Mouse (Mus musculus): ENCODE measurements around the gene Slc26a10. TPM values are rescaled to one million over a fixed set of nuclear protein-coding genes. Genes with fewer than 3 reads are reported as not detected.

Slc26a10 gene
- polyA plus RNA-seq, 1 experiment, result 0.85 TPM

DNA sequence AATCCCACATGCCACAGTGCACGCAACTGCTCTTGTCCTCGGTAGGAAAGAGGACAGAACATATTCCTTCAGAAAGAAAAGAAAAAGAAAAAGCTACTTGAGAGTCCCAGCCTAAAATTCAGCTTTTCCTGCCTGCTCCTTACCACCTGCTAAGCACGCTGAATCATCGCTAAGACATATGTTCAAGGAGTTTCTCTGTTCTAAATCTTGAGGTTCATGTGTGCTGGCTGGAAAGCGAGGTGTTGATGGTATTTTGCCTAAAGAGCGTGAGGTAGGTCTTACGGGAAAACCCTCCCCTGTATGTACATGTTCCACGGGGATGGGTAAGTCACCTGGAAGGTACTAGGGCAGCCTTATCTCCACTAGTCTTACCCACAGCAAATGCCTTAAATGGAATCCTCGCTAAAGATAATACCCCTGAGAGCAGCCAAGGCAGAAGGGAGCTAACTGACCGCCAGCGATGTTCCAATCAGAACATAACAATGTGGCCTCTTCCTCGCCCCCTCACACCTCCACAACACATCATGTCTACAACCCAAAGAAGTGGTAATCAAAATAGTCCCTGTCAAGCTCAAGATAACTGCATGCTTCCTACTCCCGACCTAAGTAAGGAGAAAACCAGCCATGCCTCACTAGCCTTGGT, 29.6 kb upstream of the Slc26a10 start:
- H3K36me3 ChIP-seq (ENCODE audit: control insufficient read depth, insufficient read depth, low read length), result peaks cover 26% of the 10 kb centered on the region
- TF ChIP-seq CTCF (IDR thresholded peaks at IDR 0.05; ENCODE audit: extremely low read depth, insufficient read length, insufficient replicate concordance, low read depth, low read length) (no peak), POLR2A (IDR thresholded peaks at IDR 0.05; ENCODE audit: low read depth, low read length) (no peak)
- 83% methylated on average over 13 of the region's 13 CpGs for WGBS
- H3K27me3 ChIP-seq (ENCODE audit: control insufficient read depth, insufficient read depth, low read length), result no peaks in the 10 kb centered on the region
- H3K4me3 ChIP-seq (ENCODE audit: low read depth, low read length), result peak overlapping the region; percentile 94
- no peak overlapping the region for H3K27ac ChIP-seq (ENCODE audit: insufficient read depth, low read depth, low read length)
- H3K4me1 ChIP-seq (ENCODE audit: control insufficient read depth, insufficient read depth, insufficient read length, low read length), result peaks cover 8% of the 10 kb centered on the region; the same call in 1 of the 2 replicates

DNA sequence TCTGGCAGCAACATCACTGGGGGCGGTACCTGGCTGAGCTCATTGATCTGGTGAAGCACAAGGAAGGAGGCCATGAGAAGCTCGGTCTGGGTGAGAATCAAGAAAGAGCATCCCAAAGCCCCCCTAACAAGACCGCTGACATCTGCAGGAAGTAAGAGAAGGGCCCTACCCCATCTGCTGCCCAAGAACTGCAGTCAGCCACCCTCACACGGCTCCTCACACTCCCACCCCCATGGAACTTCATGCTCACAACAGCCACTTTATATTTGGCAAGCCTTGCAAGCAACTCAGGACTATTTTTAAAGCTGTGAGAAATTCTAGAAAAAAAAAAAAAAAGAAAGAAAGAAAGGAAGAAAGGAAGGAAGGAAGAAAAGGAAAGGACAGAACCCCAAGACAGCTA, 28.5 kb upstream of the Slc26a10 start:
- peaks cover 35% of the 10 kb centered on the region for H3K36me3 ChIP-seq (ENCODE audit: control insufficient read depth, insufficient read depth, low read length)
- WGBS, result 75% methylated on average over 4 of the region's 4 CpGs
- H3K4me1 ChIP-seq (ENCODE audit: control insufficient read depth, insufficient read depth, insufficient read length, low read length), result peaks cover 4% of the 10 kb centered on the region; the same call in 1 of the 2 replicates
- H3K27me3 ChIP-seq (ENCODE audit: control insufficient read depth, insufficient read depth, low read length), result no peaks in the 10 kb centered on the region
- H3K27ac ChIP-seq (ENCODE audit: insufficient read depth, low read depth, low read length), result no peak overlapping the region
- no peak overlapping the region for H3K4me3 ChIP-seq (ENCODE audit: low read depth, low read length)
- no peak for TF ChIP-seq CTCF (IDR thresholded peaks at IDR 0.05; ENCODE audit: extremely low read depth, insufficient read length, insufficient replicate concordance, low read depth, low read length)
- no peak for TF ChIP-seq POLR2A (IDR thresholded peaks at IDR 0.05; ENCODE audit: low read depth, low read length)

DNA sequence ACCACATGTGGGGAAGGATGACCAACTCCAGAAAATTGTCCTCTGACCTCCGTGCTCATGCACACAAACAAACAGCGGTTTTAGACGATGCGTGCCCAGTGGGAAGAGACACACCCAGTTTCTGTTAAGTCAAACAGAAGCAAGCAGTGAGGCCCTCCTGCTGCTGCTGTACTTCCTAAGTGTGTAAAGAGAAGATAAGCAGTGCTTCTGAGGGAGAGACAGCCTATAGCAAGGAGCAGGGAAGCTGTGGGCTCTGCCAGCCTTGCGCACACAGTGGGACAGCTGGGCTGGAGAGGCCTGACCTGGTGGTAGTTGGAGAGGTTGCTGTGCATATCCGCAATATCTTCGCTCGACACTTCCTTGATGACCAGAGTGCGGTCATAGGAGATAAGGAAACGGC, 24.9 kb upstream of the Slc26a10 start:
- peaks cover 55% of the 10 kb centered on the region for H3K36me3 ChIP-seq (ENCODE audit: control insufficient read depth, insufficient read depth, low read length)

DNA sequence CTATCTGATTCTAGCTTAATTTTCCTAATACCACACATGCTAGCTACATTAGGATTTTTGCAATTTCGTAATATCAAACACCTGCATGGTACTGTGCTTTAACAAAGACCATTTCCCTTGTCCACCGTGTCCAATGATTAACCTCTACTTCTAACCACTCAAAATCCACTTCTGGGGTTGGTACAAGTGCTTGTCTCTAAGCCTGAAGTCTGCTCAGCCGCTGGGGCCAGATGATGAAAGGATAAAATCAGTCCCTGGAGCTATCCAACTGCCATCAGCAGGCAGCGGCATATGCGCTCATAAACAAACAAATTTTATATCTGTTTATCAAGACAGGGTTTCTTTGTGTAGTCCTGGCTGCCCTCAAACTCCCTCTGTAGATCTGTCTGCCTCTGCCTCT, 24.1 kb upstream of the Slc26a10 start:
- Histone ChIP-seq H3K27ac (ENCODE audit: insufficient read depth, low read depth, low read length) (no peak overlapping the region), H3K4me1 (ENCODE audit: control insufficient read depth, insufficient read depth, insufficient read length, low read length) (no peaks in the 10 kb centered on the region), H3K36me3 (ENCODE audit: control insufficient read depth, insufficient read depth, low read length) (peaks cover 61% of the 10 kb centered on the region), H3K27me3 (ENCODE audit: control insufficient read depth, insufficient read depth, low read length) (no peaks in the 10 kb centered on the region), H3K4me3 (ENCODE audit: low read depth, low read length) (no peak overlapping the region)
- WGBS, result 83% methylated on average over 5 of the region's 5 CpGs
- TF ChIP-seq CTCF (IDR thresholded peaks at IDR 0.05; ENCODE audit: extremely low read depth, insufficient read length, insufficient replicate concordance, low read depth, low read length) (no peak), POLR2A (IDR thresholded peaks at IDR 0.05; ENCODE audit: low read depth, low read length) (no peak)

More for the DNA sequence above, 24.9 kb upstream of the Slc26a10 start:
- TF ChIP-seq CTCF (IDR thresholded peaks at IDR 0.05; ENCODE audit: extremely low read depth, insufficient read length, insufficient replicate concordance, low read depth, low read length) (no peak), POLR2A (IDR thresholded peaks at IDR 0.05; ENCODE audit: low read depth, low read length) (no peak)
- H3K4me3 ChIP-seq (ENCODE audit: low read depth, low read length), result no peak overlapping the region
- H3K27ac ChIP-seq (ENCODE audit: insufficient read depth, low read depth, low read length), result no peak overlapping the region
- H3K4me1 ChIP-seq (ENCODE audit: control insufficient read depth, insufficient read depth, insufficient read length, low read length), result peaks cover under 1% of the 10 kb centered on the region; the same call in 1 of the 2 replicates
- H3K27me3 ChIP-seq (ENCODE audit: control insufficient read depth, insufficient read depth, low read length), result no peaks in the 10 kb centered on the region
- WGBS, result 81% methylated on average over 10 of the region's 10 CpGs

GRCm38 (mm10) chr10:127203106-127203505, 22.7 kb upstream of the Slc26a10 start:
- H3K4me1 ChIP-seq (ENCODE audit: control insufficient read depth, insufficient read depth, insufficient read length, low read length), result no peaks in the 10 kb centered on the region
- H3K36me3 ChIP-seq (ENCODE audit: control insufficient read depth, insufficient read depth, low read length), result peaks cover 71% of the 10 kb centered on the region
- 93% methylated on average over 3 of the region's 3 CpGs for WGBS
- H3K27me3 ChIP-seq (ENCODE audit: control insufficient read depth, insufficient read depth, low read length), result no peaks in the 10 kb centered on the region
- H3K4me3 ChIP-seq (ENCODE audit: low read depth, low read length), result no peak overlapping the region
- no peak overlapping the region for H3K27ac ChIP-seq (ENCODE audit: insufficient read depth, low read depth, low read length)
- TF ChIP-seq CTCF (IDR thresholded peaks at IDR 0.05; ENCODE audit: extremely low read depth, insufficient read length, insufficient replicate concordance, low read depth, low read length), result no peak
- TF ChIP-seq POLR2A (IDR thresholded peaks at IDR 0.05; ENCODE audit: low read depth, low read length), result no peak

DNA sequence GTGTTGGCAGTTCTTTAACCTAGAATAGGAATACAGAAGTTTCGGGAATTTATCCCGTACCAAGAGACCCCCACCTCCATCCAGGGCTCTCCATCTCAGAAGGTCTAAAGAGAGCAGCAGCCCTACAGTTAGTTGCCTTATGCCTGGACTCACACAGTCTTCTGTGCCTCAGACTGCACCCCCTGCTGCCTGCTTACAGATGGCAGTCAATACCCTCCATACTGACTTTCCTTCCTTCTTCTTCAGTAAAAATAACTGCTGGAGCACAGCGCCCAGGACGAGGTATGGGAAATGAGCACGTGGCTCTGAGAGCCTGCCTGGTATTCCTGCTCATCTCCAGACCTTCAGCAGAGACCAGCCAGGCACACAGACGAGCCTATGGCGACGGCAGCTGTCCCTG, 19.8 kb upstream of the Slc26a10 start:
- WGBS, result 88% methylated on average over 8 of the region's 8 CpGs
- Histone ChIP-seq H3K27me3 (ENCODE audit: control insufficient read depth, insufficient read depth, low read length) (no peaks in the 10 kb centered on the region), H3K36me3 (ENCODE audit: control insufficient read depth, insufficient read depth, low read length) (peaks cover 53% of the 10 kb centered on the region), H3K4me3 (ENCODE audit: low read depth, low read length) (no peak overlapping the region), H3K27ac (ENCODE audit: insufficient read depth, low read depth, low read length) (no peak overlapping the region), H3K4me1 (ENCODE audit: control insufficient read depth, insufficient read depth, insufficient read length, low read length) (no peaks in the 10 kb centered on the region; the same call in 1 of the 2 replicates)
- TF ChIP-seq CTCF (IDR thresholded peaks at IDR 0.05; ENCODE audit: extremely low read depth, insufficient read length, insufficient replicate concordance, low read depth, low read length) (no peak), POLR2A (IDR thresholded peaks at IDR 0.05; ENCODE audit: low read depth, low read length) (no peak)

DNA sequence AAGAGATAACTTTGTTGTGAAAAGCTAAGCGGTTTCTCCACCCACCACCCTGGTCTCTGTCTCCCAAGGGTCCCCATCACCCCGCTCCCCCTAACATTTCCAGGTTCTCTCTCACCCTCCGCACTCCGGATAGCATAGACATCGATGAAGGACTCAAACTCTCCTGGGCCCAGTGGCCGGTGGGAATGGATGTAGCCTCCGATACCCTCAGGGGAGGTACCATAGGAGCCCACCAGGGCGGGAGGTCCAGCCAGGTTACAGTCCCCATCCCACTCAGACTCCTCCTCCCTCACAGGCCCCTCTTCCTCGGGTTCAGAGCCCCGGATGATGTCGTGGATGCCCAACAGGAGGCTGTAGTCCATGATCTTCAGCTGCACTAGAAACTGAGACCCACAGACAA, 19.0 kb upstream of the Slc26a10 start:
- WGBS, result 92% methylated on average over 11 of the region's 11 CpGs
- Histone ChIP-seq H3K27ac (ENCODE audit: insufficient read depth, low read depth, low read length) (no peak overlapping the region), H3K36me3 (ENCODE audit: control insufficient read depth, insufficient read depth, low read length) (peaks cover 45% of the 10 kb centered on the region), H3K27me3 (ENCODE audit: control insufficient read depth, insufficient read depth, low read length) (no peaks in the 10 kb centered on the region), H3K4me3 (ENCODE audit: low read depth, low read length) (no peak overlapping the region), H3K4me1 (ENCODE audit: control insufficient read depth, insufficient read depth, insufficient read length, low read length) (no peaks in the 10 kb centered on the region; the same call in 1 of the 2 replicates)
- TF ChIP-seq CTCF (IDR thresholded peaks at IDR 0.05; ENCODE audit: extremely low read depth, insufficient read length, insufficient replicate concordance, low read depth, low read length), result no peak
- no peak for TF ChIP-seq POLR2A (IDR thresholded peaks at IDR 0.05; ENCODE audit: low read depth, low read length)
